Mouse (Mus musculus) lung, postnatal 0 days (tissue): ENCODE measurements around the gene Pak1. TPM values are rescaled to one million over a fixed set of nuclear protein-coding genes. Genes with fewer than 3 reads are reported as not detected.

ENCODE experiments used
- ATAC-seq: fragments of 200-750 bp; cut with Nextera tagmentation; 2 replicates; pipeline ENCODE4 v1.8.0; 2017; ENCODE audit warnings: moderate library complexity
- DNase-seq: peaks from one replicate; pipeline ENCODE4 v3.0.0-alpha.2; 2016; ENCODE audit warnings: low spot score
- H3K27ac ChIP-seq: fragments of 300-500 bp; sonication (generic); 2 replicates; pipeline ENCODE4 v1.5.1; 2014; ENCODE audit warnings: antibody characterized with exemption, mild to moderate bottlenecking, low read length, mixed read lengths
- H3K27me3 ChIP-seq: fragments of 300-500 bp; sonication (generic); replicated peaks from 2 replicates; pipeline ENCODE4 v1.6.1; 2014; ENCODE audit warnings: low read length, mixed read lengths; ENCODE audit not compliant: insufficient read depth
- H3K36me3 ChIP-seq: fragments of 300-500 bp; sonication (generic); 2 replicates; pipeline ENCODE4 v1.6.1; 2014; ENCODE audit warnings: low read length, mixed read lengths; ENCODE audit not compliant: insufficient read depth
- H3K4me1 ChIP-seq: fragments of 300-500 bp; sonication (generic); 2 replicates; pipeline ENCODE4 v1.6.1; 2014; ENCODE audit warnings: antibody characterized with exemption, low read depth, low read length, mixed read lengths; ENCODE audit not compliant: insufficient read depth
- H3K4me2 ChIP-seq: fragments of 300-500 bp; sonication (generic); replicated peaks from 2 replicates; pipeline ENCODE4 v1.6.1; 2014; ENCODE audit warnings: low read depth, mild to moderate bottlenecking, low read length, moderate library complexity, mixed read lengths
- H3K4me3 ChIP-seq: fragments of 300-500 bp; sonication (generic); 2 replicates; pipeline ENCODE4 v1.5.1; 2014; ENCODE audit warnings: low read depth, low read length
- H3K9ac ChIP-seq: fragments of 300-500 bp; sonication (generic); replicated peaks from 2 replicates; pipeline ENCODE4 v1.6.1; 2014; ENCODE audit warnings: low read depth, mild to moderate bottlenecking
- H3K9me3 ChIP-seq: fragments of 300-500 bp; sonication (generic); 2 replicates; pipeline ENCODE4 v1.6.1; 2016; ENCODE audit warnings: low read length, mixed read lengths
- CTCF ChIP-seq: IDR thresholded peaks from 2 replicates; pipeline ENCODE4 v1.5.1; 2016; ENCODE audit warnings: antibody characterized with exemption, mild to moderate bottlenecking
- EP300 ChIP-seq: IDR thresholded peaks from 2 replicates; pipeline ENCODE4 v1.6.1; 2016; ENCODE audit warnings: antibody characterized with exemption, mild to moderate bottlenecking, control low read depth
- WGBS: fragments of 180-500 bp; shearing (Covaris S2); extraction: QIAGEN DNeasy Blood & Tissue Kit; methylation state at CpG from one replicate; pipeline ENCODE4 v1.1.7; 2014; 5-methylcytosine and 5-hydroxymethylcytosine counted together
- polyA plus RNA-seq: library from polyadenylated mRNA; unstranded; fragments of >200 nt; fragmentation: Nextera tagmentation; extraction: Ambion mirVana; gene quantifications from 2 replicates; pipeline ENCODE4 v1.2.1, GENCODE M21; 2015

The Pak1 gene
- polyA plus RNA-seq, 1 experiment from 2014 or later, result 6.9 TPM

DNA sequence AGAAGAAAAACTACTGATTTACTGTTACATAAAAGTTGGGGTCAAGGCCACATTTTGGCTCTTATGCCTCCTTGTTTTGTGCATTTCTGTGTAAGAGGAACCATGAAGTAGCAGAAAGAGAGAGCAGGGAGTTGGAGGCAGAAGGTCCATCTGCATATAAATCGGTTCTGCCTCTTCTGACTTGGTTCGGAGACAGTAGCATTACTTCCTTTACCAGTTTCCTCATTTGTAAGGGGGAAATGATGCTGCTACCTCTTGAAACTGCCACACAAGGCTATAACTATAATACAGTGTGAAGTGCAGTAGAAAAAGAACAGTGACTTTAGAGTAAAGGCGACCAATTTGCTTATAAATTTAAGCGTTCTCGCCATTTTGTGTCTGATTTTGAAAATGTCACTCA is 21.0 kb downstream of the Pak1 start:
- 82% methylated on average over 5 of the region's 5 CpGs for WGBS
- TF ChIP-seq CTCF (no peak), EP300 (no peak)
- no peak for ATAC-seq

DNA sequence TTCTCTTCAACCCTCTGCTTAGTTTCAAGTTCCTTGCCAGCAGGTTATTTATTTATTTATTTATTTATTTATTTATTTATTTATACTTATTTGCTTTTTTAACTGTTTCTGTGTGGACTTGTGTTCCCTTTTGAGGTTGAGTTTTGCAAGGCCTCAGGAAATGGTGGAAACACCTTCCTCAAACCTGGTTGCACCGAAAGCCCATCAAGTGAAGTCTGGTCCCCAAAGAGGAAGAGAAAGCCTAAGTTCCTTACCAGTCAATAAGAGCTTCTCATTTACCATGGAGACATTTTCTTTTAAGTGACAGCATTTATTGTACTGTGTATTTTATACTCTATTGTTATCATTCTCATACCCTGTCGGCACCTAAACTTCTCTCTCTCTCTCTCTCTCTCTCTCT is 33.5 kb downstream of the Pak1 start:
- H3K9me3 ChIP-seq, result no peaks in the 10 kb centered on the region
- H3K36me3 ChIP-seq, result no peaks in the 10 kb centered on the region
- H3K27me3 ChIP-seq, result no peaks in the 10 kb centered on the region
- no peak overlapping the region for H3K4me3 ChIP-seq
- WGBS, result 90% methylated on average over 2 of the region's 2 CpGs
- no peak overlapping the region for H3K9ac ChIP-seq
- DNase-seq (no peak), ATAC-seq (no peak)
- H3K27ac ChIP-seq, result no peak overlapping the region
- H3K4me1 ChIP-seq, result no peaks in the 10 kb centered on the region
- no peak overlapping the region for H3K4me2 ChIP-seq
- no peak for TF ChIP-seq CTCF

More for the DNA sequence above, 21.0 kb downstream of the Pak1 start:
- Histone ChIP-seq H3K9me3 (no peaks in the 10 kb centered on the region), H3K4me1 (no peaks in the 10 kb centered on the region), H3K4me2 (no peak overlapping the region), H3K27me3 (no peaks in the 10 kb centered on the region), H3K27ac (no peak overlapping the region), H3K4me3 (no peak overlapping the region), H3K9ac (no peak overlapping the region), H3K36me3 (no peaks in the 10 kb centered on the region)
- DNase-seq, result no peak

DNA sequence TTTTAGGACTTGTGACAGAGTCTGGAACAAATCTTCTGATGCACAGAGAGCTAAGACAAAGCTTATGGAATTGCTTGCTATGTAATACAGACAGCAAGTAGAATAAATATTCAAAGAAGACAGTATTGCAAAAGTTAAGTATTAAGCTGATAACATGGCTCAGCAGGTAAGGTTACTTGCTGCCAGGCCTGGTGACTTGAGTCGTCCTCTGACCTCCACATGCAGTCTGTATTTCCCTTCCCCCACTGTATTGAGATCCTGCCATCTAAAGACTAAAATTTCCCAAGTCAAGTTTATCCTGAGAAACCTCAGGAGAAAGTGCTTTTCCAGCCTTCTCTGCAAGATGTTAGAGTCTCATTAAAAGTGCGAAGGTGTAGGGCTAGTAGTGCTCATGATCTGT is 40.8 kb downstream of the Pak1 start:
- Histone ChIP-seq H3K9ac (no peak overlapping the region), H3K4me2 (no peak overlapping the region), H3K36me3 (no peaks in the 10 kb centered on the region), H3K9me3 (no peaks in the 10 kb centered on the region), H3K4me1 (no peaks in the 10 kb centered on the region), H3K27me3 (no peaks in the 10 kb centered on the region), H3K4me3 (no peak overlapping the region), H3K27ac (no peak overlapping the region)
- ATAC-seq (no peak), DNase-seq (no peak)
- TF ChIP-seq EP300, result no peak
- no peak for TF ChIP-seq CTCF
- 68% methylated on average over 2 of the region's 2 CpGs for WGBS

DNA sequence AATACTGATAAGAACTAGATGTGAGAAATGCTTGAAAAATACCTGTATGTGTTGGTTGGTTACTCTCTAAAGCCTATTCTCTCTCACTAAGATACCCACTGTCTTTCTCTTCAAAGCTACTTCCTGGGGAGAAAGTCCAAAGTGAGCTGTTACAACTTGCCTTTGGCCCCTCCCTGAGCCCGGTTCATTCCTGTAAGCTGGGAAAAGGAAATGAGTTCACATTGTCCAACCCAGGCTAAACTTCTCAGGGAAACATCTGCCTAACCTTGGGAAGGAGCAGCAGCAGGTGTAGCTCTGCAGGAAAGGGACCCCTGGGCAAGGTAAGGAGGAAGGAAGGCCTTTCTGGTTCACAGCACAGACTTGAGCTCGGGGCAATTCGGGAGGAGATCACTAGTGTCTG is 42.4 kb downstream of the Pak1 start:
- H3K4me3 ChIP-seq, result no peak overlapping the region
- H3K4me2 ChIP-seq, result no peak overlapping the region
- no peak for DNase-seq
- no peaks in the 10 kb centered on the region for H3K4me1 ChIP-seq
- no peak for ATAC-seq
- 55% methylated on average over 3 of the region's 3 CpGs for WGBS
- TF ChIP-seq CTCF (no peak), EP300 (no peak)
- no peaks in the 10 kb centered on the region for H3K36me3 ChIP-seq
- H3K27ac ChIP-seq, result no peak overlapping the region
- H3K27me3 ChIP-seq, result no peaks in the 10 kb centered on the region
- H3K9me3 ChIP-seq, result no peaks in the 10 kb centered on the region
- no peak overlapping the region for H3K9ac ChIP-seq

DNA sequence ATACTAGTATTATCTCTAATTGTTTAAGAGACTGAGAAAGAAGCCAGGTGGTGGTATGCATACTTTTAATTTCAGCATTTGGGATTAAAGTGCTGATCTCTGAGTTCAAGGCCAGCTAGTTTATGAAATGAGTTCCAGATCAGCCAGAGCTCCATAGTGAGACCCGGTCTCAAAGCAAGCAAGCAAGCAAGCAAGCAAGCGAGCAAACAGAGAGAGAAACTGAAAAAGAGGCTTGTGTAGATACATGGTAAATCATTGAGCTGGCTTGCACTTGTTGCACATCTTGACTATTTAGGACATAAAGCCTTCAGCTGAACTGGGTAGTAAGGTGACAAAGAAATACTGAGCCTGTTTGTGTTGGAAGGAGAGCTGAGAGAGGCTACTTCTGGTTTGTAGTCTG is 44.6 kb downstream of the Pak1 start:
- H3K9ac ChIP-seq, result no peak overlapping the region
- DNase-seq, result no peak
- no peaks in the 10 kb centered on the region for H3K36me3 ChIP-seq
- no peaks in the 10 kb centered on the region for H3K4me1 ChIP-seq
- no peak overlapping the region for H3K4me3 ChIP-seq
- H3K4me2 ChIP-seq, result no peak overlapping the region
- WGBS, result 72% methylated on average over 2 of the region's 2 CpGs
- no peak for TF ChIP-seq CTCF
- no peak for TF ChIP-seq EP300
- no peak overlapping the region for H3K27ac ChIP-seq
- ATAC-seq, result no peak
- no peaks in the 10 kb centered on the region for H3K9me3 ChIP-seq
- H3K27me3 ChIP-seq, result no peaks in the 10 kb centered on the region

DNA sequence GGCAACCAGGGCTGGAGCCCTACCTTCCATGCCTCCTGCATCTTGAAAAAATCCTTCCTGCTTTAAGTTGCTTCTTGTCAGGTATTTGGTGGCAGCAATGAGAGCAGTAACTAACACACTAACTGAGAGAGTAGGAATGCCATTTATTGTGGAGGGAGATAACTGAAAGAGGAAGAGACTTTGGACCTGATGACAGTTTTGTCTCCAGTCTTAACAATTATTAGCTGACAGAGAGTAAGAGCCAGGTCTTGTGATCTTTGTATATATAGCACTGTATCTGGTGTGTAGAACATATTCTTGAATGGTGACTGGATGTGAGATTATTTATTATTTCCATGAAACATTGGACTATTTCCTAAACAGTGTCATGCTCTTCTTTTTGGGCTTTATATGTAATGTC is 50.2 kb downstream of the Pak1 start:
- DNase-seq, result no peak
- no peak overlapping the region for H3K9ac ChIP-seq

DNA sequence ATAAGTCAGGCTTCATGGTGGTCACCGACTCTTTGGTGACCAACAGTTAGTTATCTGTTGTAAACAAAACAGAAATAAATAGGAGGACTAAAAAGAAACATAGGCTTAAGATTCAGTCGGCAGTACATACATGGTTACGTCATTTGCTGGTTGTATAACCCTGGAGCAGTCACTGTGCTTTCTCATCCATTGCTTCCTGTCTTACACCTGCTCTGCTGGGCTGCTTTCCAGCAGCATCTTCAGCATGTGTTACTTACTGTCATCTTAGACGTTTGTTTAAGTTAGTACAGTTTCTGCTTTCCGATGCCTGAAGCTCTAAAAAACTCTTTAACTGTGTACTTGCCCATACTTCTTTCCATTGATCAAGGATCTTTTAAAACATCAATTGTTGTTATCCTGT is 53.0 kb downstream of the Pak1 start:
- H3K4me2 ChIP-seq, result no peak overlapping the region
- no peak overlapping the region for H3K9ac ChIP-seq
- ATAC-seq (no peak), DNase-seq (no peak)
- no peak overlapping the region for H3K27ac ChIP-seq
- H3K4me1 ChIP-seq, result no peaks in the 10 kb centered on the region
- no peak overlapping the region for H3K4me3 ChIP-seq
- WGBS, result 53% methylated on average over 5 of the region's 5 CpGs
- H3K9me3 ChIP-seq, result no peaks in the 10 kb centered on the region
- no peaks in the 10 kb centered on the region for H3K36me3 ChIP-seq
- TF ChIP-seq CTCF (no peak), EP300 (no peak)
- no peaks in the 10 kb centered on the region for H3K27me3 ChIP-seq

More for the DNA sequence above, 50.2 kb downstream of the Pak1 start:
- Histone ChIP-seq H3K36me3 (no peaks in the 10 kb centered on the region), H3K4me1 (no peaks in the 10 kb centered on the region), H3K27ac (no peak overlapping the region), H3K4me3 (no peak overlapping the region), H3K9me3 (no peaks in the 10 kb centered on the region), H3K4me2 (no peak overlapping the region), H3K27me3 (no peaks in the 10 kb centered on the region)
- no peak for TF ChIP-seq EP300
- no peak for TF ChIP-seq CTCF
- no peak for ATAC-seq
